Mouse (Mus musculus) midbrain, embryonic 10.5 days (tissue): Measurements from ENCODE around the gene Hint2. TPM values are rescaled to one million over a fixed set of nuclear protein-coding genes. Genes with fewer than 3 reads are reported as not detected.
A peak's percentile ranks its signal among the peaks of the same experiment; 100 is the strongest.

ENCODE experiments used
- DNase-seq: peaks from one replicate; pipeline ENCODE4 v3.0.0-alpha.2; 2017; ENCODE audit warnings: low spot score
- H3K27ac ChIP-seq: fragments of 300-500 bp; sonication (generic); replicated peaks from 2 replicates; pipeline ENCODE4 v1.5.1; 2016; ENCODE audit warnings: mild to moderate bottlenecking
- H3K27me3 ChIP-seq: fragments of 300-500 bp; sonication (generic); 2 replicates; pipeline ENCODE4 v1.6.1; 2016; ENCODE audit warnings: low read depth, mild to moderate bottlenecking; ENCODE audit not compliant: poor library complexity, severe bottlenecking
- H3K36me3 ChIP-seq: fragments of 300-500 bp; sonication (generic); 2 replicates; pipeline ENCODE4 v1.6.1; 2016; ENCODE audit warnings: mild to moderate bottlenecking, moderate library complexity
- H3K4me1 ChIP-seq: fragments of 300-500 bp; sonication (generic); 2 replicates; pipeline ENCODE4 v1.6.1; 2016
- H3K4me3 ChIP-seq: fragments of 300-500 bp; sonication (generic); 2 replicates; pipeline ENCODE4 v1.5.1; 2016; ENCODE audit warnings: mild to moderate bottlenecking, moderate library complexity
- H3K9me3 ChIP-seq: fragments of 300-500 bp; sonication (generic); replicated peaks from 2 replicates; pipeline ENCODE4 v1.6.1; 2016; ENCODE audit warnings: mild to moderate bottlenecking
- whole genome bisulfite sequencing: fragments of 180-500 bp; shearing (Covaris S2); methylation state at CpG from one replicate; pipeline ENCODE4 v1.1.7; 2016; 5-methylcytosine and 5-hydroxymethylcytosine counted together
- microRNA-seq: library from miRNA; unstranded; fragments of <30 nt; microRNA quantifications from one replicate; pipeline ENCODE4, GENCODE M21; 2017
- polyA plus RNA-seq: library from polyadenylated mRNA; unstranded; fragments of >200 nt; fragmentation: Nextera tagmentation; extraction: Ambion mirVana; gene quantifications from 2 replicates; pipeline ENCODE4 v1.2.1, GENCODE M21; 2016

Hint2 gene
- polyA plus RNA-seq, 1 experiment from 2014 or later, result 79.3 TPM

GRCm38 (mm10) chr4:43629106-43629817 is 27.0 kb downstream of the Hint2 start:
- Histone ChIP-seq H3K36me3 (no peaks in the 10 kb centered on the region), H3K4me3 (peak overlapping the region; percentile 4; the same call in 1 of the 2 replicates), H3K4me1 (peaks cover 47% of the 10 kb centered on the region), H3K9me3 (peaks cover 21% of the 10 kb centered on the region), H3K27me3 (peaks cover 31% of the 10 kb centered on the region), H3K27ac (no peak overlapping the region)
- peak; percentile 20 for DNase-seq
- WGBS, result 41% methylated on average over 20 of the region's 20 CpGs

GRCm38 (mm10) chr4:43620146-43620778 is 36.0 kb downstream of the Hint2 start:
- Histone ChIP-seq H3K36me3 (no peaks in the 10 kb centered on the region), H3K4me1 (no peaks in the 10 kb centered on the region), H3K4me3 (no peak overlapping the region), H3K9me3 (peaks cover 19% of the 10 kb centered on the region), H3K27ac (no peak overlapping the region), H3K27me3 (no peaks in the 10 kb centered on the region)
- WGBS, result 87% methylated on average over 4 of the region's 4 CpGs
- DNase-seq, result peak; percentile 8

GRCm38 (mm10) chr4:43613060-43613730 is 43.1 kb downstream of the Hint2 start:
- 69% methylated on average over 3 of the region's 3 CpGs for WGBS
- Histone ChIP-seq H3K27me3 (no peaks in the 10 kb centered on the region), H3K4me3 (no peak overlapping the region), H3K27ac (no peak overlapping the region), H3K36me3 (no peaks in the 10 kb centered on the region), H3K4me1 (no peaks in the 10 kb centered on the region), H3K9me3 (no peaks in the 10 kb centered on the region)
- no peak for DNase-seq

- H3K4me1 ChIP-seq, result no peaks in the 10 kb centered on the region
- no peak for DNase-seq
Observed at GRCm38 (mm10) chr4:43612534-43612933, 43.7 kb downstream of the Hint2 start.

GRCm38 (mm10) chr4:43604751-43605685 is 51.2 kb downstream of the Hint2 start:
- Histone ChIP-seq H3K9me3 (no peaks in the 10 kb centered on the region), H3K36me3 (no peaks in the 10 kb centered on the region), H3K4me3 (no peak overlapping the region), H3K27me3 (no peaks in the 10 kb centered on the region), H3K27ac (no peak overlapping the region), H3K4me1 (no peaks in the 10 kb centered on the region)
- DNase-seq, result no peak
- 82% methylated on average over 9 of the region's 9 CpGs for WGBS

More at GRCm38 (mm10) chr4:43612534-43612933, 43.7 kb downstream of the Hint2 start:
- no peak overlapping the region for H3K27ac ChIP-seq
- no peaks in the 10 kb centered on the region for H3K36me3 ChIP-seq
- no peaks in the 10 kb centered on the region for H3K27me3 ChIP-seq
- 78% methylated on average over 10 of the region's 10 CpGs for WGBS
- no peak overlapping the region for H3K4me3 ChIP-seq
- no peaks in the 10 kb centered on the region for H3K9me3 ChIP-seq

Small RNAs within 50 kb of the gene (microRNA-seq; reads per million reads assigned to microRNA genes)
- gene Gm25262, result not detected

Other genes with a start within 250 kb of the Hint2 start
- 0.14 and 0.25 TPM in 2 replicates for gene Fam166b, start 227.3 kb downstream of the Hint2 start, polyA plus RNA-seq
- 2.9 and 6.0 TPM in 2 replicates for gene Tesk1, start 214.5 kb downstream of the Hint2 start, polyA plus RNA-seq
- 1.4 and 1.8 TPM in 2 replicates for gene Cd72, start 201.8 kb downstream of the Hint2 start, polyA plus RNA-seq
- gene Sit1, start 172.7 kb downstream of the Hint2 start, polyA plus RNA-seq, result not detected in 2 replicates
- gene Ccdc107, start 163.6 kb downstream of the Hint2 start, polyA plus RNA-seq, result 44.8 and 48.4 TPM in 2 replicates
- 48.5 and 52.8 TPM in 2 replicates for gene Arhgef39, start 156.8 kb downstream of the Hint2 start, polyA plus RNA-seq
- gene Car9, start 149.5 kb downstream of the Hint2 start, polyA plus RNA-seq, result 0.67 and 0.69 TPM in 2 replicates
- 41.6 and 44.5 TPM in 2 replicates for gene Tpm2, start 132.7 kb downstream of the Hint2 start, polyA plus RNA-seq
- gene Creb3, start 94.1 kb downstream of the Hint2 start, polyA plus RNA-seq, result 43.1 and 49.1 TPM in 2 replicates
- 43.3 and 47.2 TPM in 2 replicates for gene Tln1, start 93.8 kb downstream of the Hint2 start, polyA plus RNA-seq
- 20.7 and 21.0 TPM in 2 replicates for gene Rgp1, start 77.8 kb downstream of the Hint2 start, polyA plus RNA-seq
- 26.7 and 31.6 TPM in 2 replicates for gene Gba2, start 77.6 kb downstream of the Hint2 start, polyA plus RNA-seq
- gene Msmp, start 72.0 kb downstream of the Hint2 start, polyA plus RNA-seq, result 0.32 and 0.74 TPM in 2 replicates
- gene Npr2, start 24.5 kb downstream of the Hint2 start, polyA plus RNA-seq, result 11.7 and 14.3 TPM in 2 replicates
- 3.0 and 4.3 TPM in 2 replicates for gene Spag8, start 2.9 kb downstream of the Hint2 start, polyA plus RNA-seq
- 4.6 and 7.2 TPM in 2 replicates for gene Tmem8b, start 12.5 kb upstream of the Hint2 start, polyA plus RNA-seq
- gene Fam221b, start 12.7 kb upstream of the Hint2 start, polyA plus RNA-seq, result 1.6 and 2.1 TPM in 2 replicates
- gene Olfr70, start 44.3 kb upstream of the Hint2 start, polyA plus RNA-seq, result not detected in 2 replicates
- gene Olfr71, start 53.8 kb upstream of the Hint2 start, polyA plus RNA-seq, result not detected in 2 replicates
- 0.21 TPM in 1 of 2 replicates, not detected in the other for gene Hrct1, start 70.7 kb upstream of the Hint2 start, polyA plus RNA-seq
- gene Spaar, start 73.6 kb upstream of the Hint2 start, polyA plus RNA-seq, result 0.02 TPM in 1 of 2 replicates, not detected in the other
- not detected in 2 replicates for gene Olfr159, start 114.5 kb upstream of the Hint2 start, polyA plus RNA-seq
- gene Olfr156, start 167.4 kb upstream of the Hint2 start, polyA plus RNA-seq, result not detected in 2 replicates
- not detected in 2 replicates for gene Olfr157, start 183.7 kb upstream of the Hint2 start, polyA plus RNA-seq
- gene Olfr155, start 195.1 kb upstream of the Hint2 start, polyA plus RNA-seq, result not detected in 2 replicates
- gene Reck, start 219.1 kb upstream of the Hint2 start, polyA plus RNA-seq, result 8.7 and 10.0 TPM in 2 replicates